Mouse (Mus musculus) cortical plate, adult 2 months (tissue): Measurements from ENCODE around the gene Ephb1.

Experiments used
- CTCF ChIP-seq: fragments of 200-500 bp; IDR thresholded peaks from 2 replicates; pipeline ENCODE4 v1.5.1; 2011; ENCODE audit warnings: mild to moderate bottlenecking, control low read depth, low read length; ENCODE audit not compliant: insufficient read depth; ENCODE audit errors: extremely low read depth
- POLR2A ChIP-seq: fragments of 200-500 bp; IDR thresholded peaks from 2 replicates; pipeline ENCODE4 v1.6.1; 2011; ENCODE audit warnings: mild to moderate bottlenecking, low read length, control low read depth; ENCODE audit not compliant: insufficient read depth; ENCODE audit errors: extremely low read depth

DNA sequence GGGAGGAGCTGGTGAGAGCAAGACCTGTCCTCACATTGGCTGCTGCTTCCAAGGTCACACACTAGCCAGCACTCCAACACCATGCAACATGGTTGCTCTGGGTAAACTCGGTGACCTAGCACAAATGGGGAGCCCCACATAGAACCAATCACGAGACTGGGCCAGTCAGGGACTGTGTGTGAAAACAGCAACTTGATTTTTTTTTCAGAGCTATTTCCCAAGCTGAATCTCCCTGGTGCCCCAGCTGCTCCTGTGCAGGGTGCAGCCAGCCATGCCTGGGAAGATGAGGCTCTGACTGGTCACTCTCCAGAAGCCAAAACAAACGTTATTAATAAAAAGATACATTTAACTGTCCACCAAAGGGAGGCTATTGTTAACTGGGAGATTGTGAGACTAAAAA, 173.2 kb downstream of the Ephb1 start:
- TF ChIP-seq CTCF (no peak), POLR2A (no peak)
